Mouse (Mus musculus) neural tube, embryonic 12.5 days (tissue): ENCODE measurements at regions not wholly inside any gene's neighbourhood (a gene's known extent, or its start where the extent isn't known, plus 50 kb on each side); places are given as distances from the start of the nearest gene placed in this dataset. TPM values are rescaled to one million over a fixed set of nuclear protein-coding genes. Genes with fewer than 3 reads are reported as not detected.

Experiments used
- microRNA-seq: library from miRNA; unstranded; fragments of <30 nt; microRNA quantifications from one replicate; pipeline ENCODE4, GENCODE M21; 2017

Small RNA genes in the stretch of these regions (microRNA-seq; reads per million reads assigned to microRNA genes)
- gene Gm22132 = not detected
